Mouse (Mus musculus) spleen, postnatal 36 days (tissue): ENCODE measurements at regions not wholly inside any gene's neighbourhood (a gene's known extent, or its start where the extent isn't known, plus 50 kb on each side); places are given as distances from the start of the nearest gene placed in this dataset.
A peak's percentile ranks its signal among the peaks of the same experiment; 100 is the strongest.

Experiments
- DNase-seq, 2 experiments: peaks; one replicate each; pipeline ENCODE4 v3.0.0; 2022; ENCODE audit warnings: low spot score in 2 of 2, mixed read lengths in 1 of 2

GRCm38 (mm10) chr10:31076948-31077347, 234.3 kb upstream of the Hey2 start:
- DNase-seq, result no peak

DNA sequence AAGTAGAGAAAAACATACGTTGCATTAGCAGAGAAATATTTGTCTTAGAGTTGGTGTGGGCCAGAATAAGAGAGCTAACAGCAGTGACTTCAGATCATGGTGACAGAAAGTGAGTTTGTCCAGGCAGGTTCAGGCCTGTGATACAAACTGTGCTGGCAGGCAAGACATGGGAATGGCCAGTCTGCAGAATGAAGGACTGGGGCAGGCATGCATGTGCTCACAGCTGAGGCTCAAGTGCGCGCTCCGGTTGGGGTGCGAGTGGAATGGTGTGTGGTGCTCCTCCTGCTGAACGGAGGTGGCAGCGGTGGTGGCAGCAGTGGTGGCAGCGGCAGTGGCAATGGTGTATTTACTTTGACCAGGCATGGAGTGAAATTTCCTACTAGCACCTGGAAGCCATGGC, 233.8 kb upstream of the Hey2 start:
- no peak for DNase-seq

- no peak for DNase-seq
These were observed 231.5 kb upstream of the Hey2 start for GRCm38 (mm10) chr10:31074004-31074645.

DNA sequence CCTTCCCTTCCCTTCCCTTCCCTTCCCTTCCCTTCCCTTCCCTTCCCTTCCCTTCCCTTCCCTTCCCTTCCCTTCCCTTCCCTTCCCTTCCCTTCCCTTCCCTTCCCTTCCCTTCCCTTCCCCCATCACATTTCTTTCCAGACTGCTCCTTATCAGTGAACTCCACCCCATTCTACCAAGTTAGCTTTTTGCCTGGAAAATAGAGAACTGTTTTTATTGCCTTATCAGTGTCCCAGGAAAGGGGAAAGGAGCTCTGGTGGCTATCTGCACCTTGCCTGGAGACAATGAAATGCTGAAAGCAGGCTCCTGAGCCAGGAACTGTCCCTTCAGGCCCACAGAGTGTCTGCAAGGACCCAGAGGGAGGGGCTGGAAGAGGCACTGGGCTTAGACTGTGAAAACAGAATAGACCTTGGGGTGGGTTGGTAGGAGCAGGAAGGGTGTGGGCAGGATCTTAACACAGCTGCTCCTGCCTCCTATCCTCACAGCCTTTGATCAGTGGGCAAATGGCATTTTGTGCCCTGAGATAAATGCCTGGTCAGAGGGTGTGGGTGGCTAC, 226.1 kb upstream of the Hey2 start:
- no peak for DNase-seq

- DNase-seq, result no peak
These were observed 220.1 kb upstream of the Hey2 start for GRCm38 (mm10) chr10:31062732-31063131.

DNA sequence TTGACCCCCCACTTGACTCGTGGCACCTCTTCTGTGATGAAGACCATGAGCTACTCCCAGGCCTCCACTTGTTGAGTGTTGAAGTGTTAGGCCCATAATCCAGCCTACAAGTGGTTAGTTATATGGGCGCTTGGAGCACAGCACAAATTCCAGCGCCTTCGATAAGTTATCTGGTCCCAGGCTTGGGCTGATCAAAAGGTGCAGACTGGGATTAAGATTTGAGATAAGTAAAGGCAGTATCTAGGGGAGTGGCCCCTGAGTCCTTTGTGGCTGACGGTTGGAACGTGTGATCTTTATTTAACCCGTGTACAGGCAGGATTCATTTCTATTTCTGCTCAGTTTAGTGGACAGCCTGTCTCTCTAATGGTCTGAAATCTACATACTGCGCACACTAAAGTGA, 210.7 kb upstream of the Hey2 start:
- DNase-seq, result no peak

DNA sequence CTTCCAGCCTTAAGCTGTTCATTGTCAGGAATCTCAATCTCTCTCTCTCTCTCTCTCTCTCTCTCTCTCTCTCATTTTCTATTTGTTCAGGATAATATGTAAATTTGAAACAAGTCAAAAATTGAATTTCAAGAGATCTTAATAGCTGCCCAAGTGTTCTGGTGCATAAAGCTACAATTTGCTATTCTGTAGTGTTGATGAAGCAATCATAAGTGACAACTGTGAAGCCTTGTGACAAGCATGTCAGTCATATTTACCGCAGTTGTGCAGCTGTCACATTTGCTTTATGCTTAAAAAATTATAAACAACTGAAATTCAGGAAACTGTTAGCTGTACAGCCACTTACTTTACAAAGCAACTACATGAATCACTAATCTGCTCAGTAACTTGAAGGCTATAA, 208.6 kb upstream of the Hey2 start:
- no peak for DNase-seq

- DNase-seq, result no peak
These were observed 206.8 kb upstream of the Hey2 start for GRCm38 (mm10) chr10:31049352-31049751.

DNA sequence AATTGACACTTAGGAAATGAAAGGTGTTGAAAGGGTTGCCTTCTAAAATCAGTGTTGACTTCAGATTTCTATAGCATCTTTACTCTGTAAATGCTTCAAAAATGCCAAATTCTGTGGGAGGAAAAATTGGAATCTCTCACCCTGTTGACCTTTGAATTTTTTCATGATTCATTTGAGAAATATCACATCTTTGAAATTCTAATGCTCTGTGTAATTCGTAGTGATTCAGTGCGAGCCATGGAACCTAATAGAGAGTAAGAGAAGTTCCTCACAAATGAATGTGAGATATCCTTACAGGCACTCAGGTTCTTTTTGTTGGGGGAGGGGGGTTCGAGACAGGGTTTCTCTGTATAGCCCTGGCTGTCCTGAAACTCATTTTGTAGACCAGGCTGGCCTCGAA, 193.0 kb upstream of the Hey2 start:
- DNase-seq, result no peak

DNA sequence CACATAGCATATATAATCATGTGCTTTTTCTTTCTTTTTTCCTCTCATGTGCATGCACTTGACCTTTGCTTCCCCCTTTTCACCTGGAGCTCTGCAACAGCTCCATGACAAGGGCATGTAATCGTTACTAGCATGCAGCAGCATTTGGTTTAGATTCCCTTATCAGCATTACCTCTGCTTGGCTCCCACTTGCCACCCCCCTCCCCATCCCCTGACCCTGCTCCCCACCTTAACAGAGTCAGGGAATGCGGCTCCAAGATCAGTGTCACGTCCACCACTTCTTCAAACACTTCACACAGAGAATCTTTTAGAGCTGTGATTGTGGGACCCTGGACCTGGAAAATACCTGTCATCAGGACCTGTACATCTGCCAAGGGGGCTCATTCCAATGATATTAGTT, 192.2 kb upstream of the Hey2 start:
- no peak for DNase-seq

- no peak for DNase-seq
These were observed 188.1 kb upstream of the Hey2 start for GRCm38 (mm10) chr10:31030676-31031075.

- DNase-seq, result no peak
These were observed 183.8 kb upstream of the Hey2 start for GRCm38 (mm10) chr10:31026440-31026839.

DNA sequence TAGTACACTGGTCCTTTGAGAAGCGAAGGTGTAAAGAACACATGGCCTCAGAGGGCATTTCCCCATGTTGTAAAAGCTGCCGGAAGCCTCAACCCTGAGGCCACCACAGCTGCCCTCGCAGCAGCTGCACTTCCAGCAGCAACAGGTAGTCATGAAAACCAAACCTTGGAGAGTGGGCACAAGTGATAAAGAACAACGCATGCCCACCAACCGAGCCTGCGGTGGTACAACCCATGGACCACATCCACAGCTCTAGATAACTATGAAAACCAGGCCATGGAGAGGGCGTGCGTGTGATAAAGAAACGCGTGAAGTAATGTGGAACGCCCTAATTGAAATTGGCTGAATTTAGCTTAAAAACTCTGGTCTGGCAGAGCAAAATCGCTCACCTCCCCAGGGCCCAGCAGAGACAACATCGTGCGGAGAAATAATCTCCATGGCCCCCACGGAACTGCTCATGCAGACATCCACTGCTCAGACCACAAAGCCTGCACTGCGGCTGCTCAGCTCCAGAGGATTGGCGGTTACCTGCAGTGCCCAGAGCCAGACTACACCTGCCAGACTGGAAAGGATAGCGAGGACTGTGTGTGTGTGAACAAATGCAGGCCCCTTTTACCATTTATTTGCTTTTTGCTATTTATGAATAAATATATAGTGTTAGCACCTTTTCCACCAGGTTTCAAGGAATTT, 170.2 kb upstream of the Hey2 start:
- DNase-seq, result peak in 1 of 2 experiments; percentile 2

- no peak for DNase-seq
These were observed 167.3 kb upstream of the Hey2 start for GRCm38 (mm10) chr10:31009955-31010254.

DNA sequence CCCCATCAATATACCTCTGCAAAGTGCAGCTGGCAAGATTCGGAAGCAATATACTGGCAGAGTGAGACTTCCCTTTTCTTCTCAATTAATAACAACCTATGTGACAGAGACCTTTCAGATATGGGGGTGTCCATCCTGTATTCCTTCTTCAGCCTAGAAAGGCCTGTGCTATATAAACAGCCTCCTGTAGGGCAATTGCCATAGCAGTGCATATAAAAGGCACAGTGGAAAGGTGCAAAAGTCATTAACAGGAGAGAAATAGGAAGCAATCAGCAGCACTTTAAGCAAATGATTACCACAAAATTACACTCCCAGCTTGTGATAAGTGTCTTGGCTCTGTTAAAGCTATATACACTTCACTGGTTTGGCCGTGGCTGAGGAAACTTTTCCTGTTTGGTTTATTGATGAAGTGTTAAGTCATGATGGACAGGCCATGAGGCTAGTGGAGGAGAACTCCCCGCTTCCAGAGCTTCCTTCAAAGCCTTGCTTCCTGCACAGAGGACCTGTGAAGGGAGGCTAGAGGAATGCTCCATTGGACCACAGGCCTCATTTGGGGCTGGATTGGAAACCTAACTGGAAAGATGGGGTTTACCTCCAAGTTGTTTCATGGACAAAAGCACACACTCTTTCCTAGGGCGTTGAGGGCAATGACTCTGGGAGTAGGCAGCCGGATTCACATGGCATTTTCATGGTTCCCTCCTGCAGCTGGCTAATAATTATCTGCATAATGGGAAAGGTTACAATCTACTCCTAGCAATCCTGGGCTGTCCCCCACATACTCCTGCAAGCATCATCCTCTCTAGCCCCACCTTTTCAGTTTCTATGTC, 166.7 kb upstream of the Hey2 start:
- no peak for DNase-seq

- DNase-seq, result no peak
These were observed 155.8 kb upstream of the Hey2 start for GRCm38 (mm10) chr10:30998163-30998944.

GRCm38 (mm10) chr10:30992167-30992566, 149.6 kb upstream of the Hey2 start:
- no peak for DNase-seq

GRCm38 (mm10) chr10:30980279-30980968, 137.8 kb upstream of the Hey2 start:
- DNase-seq, result no peak

- DNase-seq, result no peak
These were observed 137.2 kb upstream of the Hey2 start for GRCm38 (mm10) chr10:30979766-30980165.

DNA sequence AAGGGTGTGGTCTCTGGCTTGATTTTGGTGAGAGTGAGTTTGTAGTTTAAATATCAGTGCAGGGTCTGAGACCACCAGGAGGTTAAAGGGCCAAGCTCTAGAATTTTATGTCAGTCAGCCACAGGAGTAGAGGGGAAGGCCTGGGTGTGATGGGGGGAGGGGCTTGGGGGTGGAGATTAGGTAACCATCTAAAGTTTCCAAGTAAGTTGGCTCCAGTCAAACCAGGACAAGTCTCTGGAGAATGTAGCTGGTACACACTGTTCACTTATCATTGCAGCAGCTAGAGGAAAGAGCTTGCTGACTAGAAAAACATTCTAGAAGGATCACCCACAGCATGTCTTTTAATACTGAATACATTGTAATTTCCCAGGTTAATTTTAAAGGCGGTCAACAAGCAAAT, 123.6 kb upstream of the Hey2 start:
- no peak for DNase-seq

DNA sequence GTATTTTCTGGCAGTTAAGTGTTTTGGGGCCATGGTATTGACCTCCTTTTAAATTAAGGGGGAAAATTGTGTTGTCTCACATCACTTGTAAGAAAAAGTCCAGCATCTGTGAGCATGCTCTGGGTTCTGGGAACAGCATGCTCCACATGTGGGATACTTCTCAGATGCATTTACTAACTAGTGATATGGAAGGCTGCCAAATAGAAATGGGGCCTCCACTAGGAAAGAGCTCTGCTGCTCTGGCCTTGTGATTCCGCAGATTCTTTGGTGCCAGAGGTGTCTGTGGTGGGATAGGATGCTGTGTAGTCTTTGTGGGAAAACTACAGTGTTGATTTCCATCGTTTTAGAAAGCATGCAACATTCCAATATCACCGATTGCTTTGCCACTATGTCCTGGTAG, 111.2 kb upstream of the Hey2 start:
- DNase-seq, result no peak
